Mouse (Mus musculus): ENCODE measurements around the gene Msh3. TPM values are rescaled to one million over a fixed set of nuclear protein-coding genes. Genes with fewer than 3 reads are reported as not detected.
"Not testable (repeated sequence)": the region's sequence is repeated elsewhere in the genome, so short reads cannot be mapped to it uniquely, and the experiment has no call there.

Msh3 gene
- polyA plus RNA-seq, 1 experiment from 2014 or later = 12.8 TPM

DNA sequence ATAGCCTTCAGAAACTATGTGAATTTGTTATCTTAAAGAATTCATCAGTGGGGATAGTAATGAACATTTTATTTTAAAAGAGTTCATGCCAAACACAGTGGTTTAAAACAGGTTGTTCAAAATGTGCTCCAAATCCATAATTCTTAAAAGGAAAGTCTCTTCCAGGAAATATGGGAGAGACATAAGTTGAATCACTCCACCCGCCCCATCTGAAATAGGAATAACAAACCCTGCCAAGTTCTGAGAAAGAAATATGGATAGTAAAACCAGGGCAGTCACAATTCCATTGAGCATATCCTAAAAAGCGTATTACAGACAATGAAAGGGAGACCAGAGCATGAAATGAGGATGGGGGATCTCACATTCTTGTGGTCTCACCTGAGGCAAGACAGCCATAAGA lies 157.9 kb downstream of the Msh3 start:
- ATAC-seq (ENCODE audit: low read depth) (no peak), DNase-seq (no peak)
- Histone ChIP-seq H3K27ac (no peak overlapping the region), H3K27me3 (no peaks in the 10 kb centered on the region), H3K9ac (no peak overlapping the region), H3K9me3 (replicated peaks) (no peaks in the 10 kb centered on the region), H3K4me3 (replicated peaks) (no peak overlapping the region), H3K4me2 (no peak overlapping the region), H3K4me1 (replicated peaks) (no peaks in the 10 kb centered on the region), H3K36me3 (no peaks in the 10 kb centered on the region)
- 52% methylated on average over 2 of the region's 2 CpGs for WGBS (ENCODE audit: insufficient replicate concordance)

- WGBS (ENCODE audit: insufficient replicate concordance) = 66% methylated on average over 5 of the region's 5 CpGs
- H3K27me3 ChIP-seq; H3K27ac ChIP-seq; H3K36me3 ChIP-seq; H3K4me3 ChIP-seq (replicated peaks); DNase-seq; ATAC-seq (ENCODE audit: low read depth); H3K9ac ChIP-seq; H3K4me2 ChIP-seq; H3K9me3 ChIP-seq (replicated peaks); H3K4me1 ChIP-seq (replicated peaks): not testable (repeated sequence)
Observed at GRCm38 (mm10) chr13:92193806-92194205, 161.0 kb downstream of the Msh3 start.

DNA sequence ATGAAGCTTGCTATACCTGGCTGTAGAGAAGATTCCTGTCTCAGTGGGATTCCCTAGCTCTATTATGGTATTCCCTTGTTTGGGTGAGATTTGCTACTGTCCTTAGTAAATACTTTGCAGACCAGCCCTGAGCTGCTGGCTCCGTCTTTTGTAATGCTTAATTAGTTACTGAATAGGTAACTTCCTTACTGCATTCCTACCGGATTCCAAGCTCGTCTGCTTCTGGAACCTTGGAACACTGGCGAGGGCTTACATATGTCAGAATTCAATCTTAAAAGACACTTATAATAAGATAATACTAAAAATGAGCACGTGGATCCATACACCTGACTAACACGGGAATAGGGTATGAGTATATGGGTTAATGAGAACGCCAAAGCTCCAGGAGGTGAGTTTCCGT lies 182.1 kb downstream of the Msh3 start:
- H3K4me2 ChIP-seq; H3K9ac ChIP-seq; DNase-seq; ATAC-seq (ENCODE audit: low read depth); H3K27me3 ChIP-seq; H3K27ac ChIP-seq; H3K9me3 ChIP-seq (replicated peaks); H3K36me3 ChIP-seq; H3K4me1 ChIP-seq (replicated peaks); H3K4me3 ChIP-seq (replicated peaks): not testable (repeated sequence)
- WGBS (ENCODE audit: insufficient replicate concordance) = 69% methylated on average over 8 of the region's 8 CpGs

Other genes starting within 250 kb of the Msh3 start
- gene Rasgrf2, start 223.3 kb downstream of the Msh3 start, polyA plus RNA-seq (2015; fragmentation: Nextera tagmentation; extraction: Ambion mirVana) = 0.10 and 0.13 TPM in 2 replicates
- gene Gm20379, start 49.0 kb downstream of the Msh3 start, polyA plus RNA-seq (2015; fragmentation: Nextera tagmentation; extraction: Ambion mirVana) = 0.32 and 0.43 TPM in 2 replicates
- 21.0 and 24.0 TPM in 2 replicates for gene Dhfr, start 277 bp downstream of the Msh3 start, polyA plus RNA-seq (2015; fragmentation: Nextera tagmentation; extraction: Ambion mirVana)
- gene Ankrd34b, start 70.9 kb upstream of the Msh3 start, polyA plus RNA-seq (2015; fragmentation: Nextera tagmentation; extraction: Ambion mirVana) = 0.03 TPM in 1 of 2 replicates, not detected in the other
- 0.08 TPM in 1 of 2 replicates, not detected in the other for gene Fam151b, start 129.0 kb upstream of the Msh3 start, polyA plus RNA-seq (2015; fragmentation: Nextera tagmentation; extraction: Ambion mirVana)
- 1.5 and 2.0 TPM in 2 replicates for gene Zfyve16, start 175.9 kb upstream of the Msh3 start, polyA plus RNA-seq (2015; fragmentation: Nextera tagmentation; extraction: Ambion mirVana)
- gene Spz1, start 221.2 kb upstream of the Msh3 start, polyA plus RNA-seq (2015; fragmentation: Nextera tagmentation; extraction: Ambion mirVana) = not detected in 2 replicates